Mouse (Mus musculus) hindbrain, embryonic 11.5 days (tissue): ENCODE measurements around the gene Lrrc75b. TPM values are rescaled to one million over a fixed set of nuclear protein-coding genes. Genes with fewer than 3 reads are reported as not detected.
"Not testable (repeated sequence)": the region's sequence is repeated elsewhere in the genome, so short reads cannot be mapped to it uniquely, and the experiment has no call there.

Experiments used
- ATAC-seq: fragments of 200-750 bp; cut with Nextera tagmentation; 2 replicates; pipeline ENCODE4 v1.8.0; 2017; ENCODE audit warnings: mild to moderate bottlenecking, moderate TSS enrichment, moderate library complexity; ENCODE audit not compliant: low FRiP score
- DNase-seq: peaks from one replicate; pipeline ENCODE4 v3.0.0-alpha.2; 2015; ENCODE audit warnings: low spot score
- H3K27ac ChIP-seq: fragments of 300-500 bp; sonication (generic); 2 replicates; pipeline ENCODE4 v1.5.1; 2014; ENCODE audit warnings: mild to moderate bottlenecking, low read depth, low read length
- H3K27me3 ChIP-seq: fragments of 300-500 bp; sonication (generic); 2 replicates; pipeline ENCODE4 v1.6.1; 2014; ENCODE audit warnings: mild to moderate bottlenecking, low read length, moderate library complexity, mixed read lengths; ENCODE audit not compliant: control insufficient read depth, insufficient read depth
- H3K36me3 ChIP-seq: fragments of 300-500 bp; sonication (generic); 2 replicates; pipeline ENCODE4 v1.6.1; 2014; ENCODE audit warnings: mild to moderate bottlenecking, low read length, moderate library complexity, mixed read lengths; ENCODE audit not compliant: control insufficient read depth, insufficient read depth
- H3K4me1 ChIP-seq: fragments of 300-500 bp; sonication (generic); replicated peaks from 2 replicates; pipeline ENCODE4 v1.6.1; 2014; ENCODE audit warnings: low read length, mixed read lengths; ENCODE audit not compliant: control insufficient read depth, insufficient read depth
- H3K4me2 ChIP-seq: fragments of 300-500 bp; sonication (generic); replicated peaks from 2 replicates; pipeline ENCODE4 v1.6.1; 2014; ENCODE audit warnings: mild to moderate bottlenecking, low read depth, low read length
- H3K4me3 ChIP-seq: fragments of 300-500 bp; sonication (generic); 2 replicates; pipeline ENCODE4 v1.5.1; 2014; ENCODE audit warnings: low read depth, low read length
- H3K9ac ChIP-seq: fragments of 300-500 bp; sonication (generic); 2 replicates; pipeline ENCODE4 v1.6.1; 2014; ENCODE audit warnings: low read depth, low read length
- H3K9me3 ChIP-seq: fragments of 300-500 bp; sonication (generic); 2 replicates; pipeline ENCODE4 v1.6.1; 2016; ENCODE audit warnings: low read length; ENCODE audit not compliant: control insufficient read depth
- WGBS: fragments of 180-500 bp; shearing (Covaris S2); extraction: QIAGEN DNeasy Blood & Tissue Kit; methylation state at CpG from one replicate; pipeline ENCODE4 v1.1.7; 2014; 5-methylcytosine and 5-hydroxymethylcytosine counted together
- polyA plus RNA-seq: library from polyadenylated mRNA; unstranded; fragments of >200 nt; fragmentation: Nextera tagmentation; extraction: Ambion mirVana; gene quantifications from 2 replicates; pipeline ENCODE4 v1.2.1, GENCODE M21; 2014

Lrrc75b gene
- polyA plus RNA-seq, 1 experiment from 2014 or later = 6.2 TPM

GRCm38 (mm10) chr10:75534934-75535333 is 25.2 kb downstream of the Lrrc75b start:
- no peaks in the 10 kb centered on the region for H3K27me3 ChIP-seq
- H3K36me3 ChIP-seq = 0 out of 2 replicates have a peak, but pooled peaks cover 3% of the 10 kb centered on the region
- H3K4me1 ChIP-seq = no peaks in the 10 kb centered on the region
- no peak overlapping the region for H3K27ac ChIP-seq
- DNase-seq (no peak), ATAC-seq (no peak)
- H3K9ac ChIP-seq = no peak overlapping the region
- no peaks in the 10 kb centered on the region for H3K9me3 ChIP-seq
- 89% methylated on average over 8 of the region's 8 CpGs for WGBS
- no peak overlapping the region for H3K4me3 ChIP-seq
- H3K4me2 ChIP-seq = no peak overlapping the region

GRCm38 (mm10) chr10:75534216-75534615 is 25.9 kb downstream of the Lrrc75b start:
- Histone ChIP-seq H3K27me3 (no peaks in the 10 kb centered on the region), H3K4me3 (no peak overlapping the region), H3K36me3 (0 out of 2 replicates have a peak, but pooled peaks cover 3% of the 10 kb centered on the region), H3K4me2 (no peak overlapping the region), H3K9ac (no peak overlapping the region), H3K27ac (no peak overlapping the region), H3K9me3 (no peaks in the 10 kb centered on the region), H3K4me1 (no peaks in the 10 kb centered on the region)
- 89% methylated on average over 8 of the region's 8 CpGs for WGBS
- ATAC-seq (no peak), DNase-seq (no peak)

GRCm38 (mm10) chr10:75531532-75532090 is 28.5 kb downstream of the Lrrc75b start:
- Histone ChIP-seq H3K9ac (no peak overlapping the region), H3K4me3 (no peak overlapping the region), H3K27me3 (no peaks in the 10 kb centered on the region), H3K36me3 (0 out of 2 replicates have a peak, but pooled peaks cover 3% of the 10 kb centered on the region), H3K4me1 (no peaks in the 10 kb centered on the region), H3K27ac (no peak overlapping the region), H3K9me3 (no peaks in the 10 kb centered on the region), H3K4me2 (no peak overlapping the region)
- WGBS = 94% methylated on average over 9 of the region's 9 CpGs
- DNase-seq (no peak), ATAC-seq (no peak)

- Histone ChIP-seq H3K9ac (no peak overlapping the region), H3K27me3 (no peaks in the 10 kb centered on the region), H3K4me2 (no peak overlapping the region), H3K4me1 (no peaks in the 10 kb centered on the region), H3K27ac (no peak overlapping the region), H3K9me3 (no peaks in the 10 kb centered on the region), H3K4me3 (no peak overlapping the region), H3K36me3 (peaks cover 6% of the 10 kb centered on the region; the same call in 1 of the 2 replicates)
- DNase-seq (no peak), ATAC-seq (no peak)
- 96% methylated on average over 2 of the region's 2 CpGs for WGBS
These were observed 29.8 kb downstream of the Lrrc75b start for GRCm38 (mm10) chr10:75530322-75530721.

GRCm38 (mm10) chr10:75525450-75525849 is 34.7 kb downstream of the Lrrc75b start:
- H3K4me2 ChIP-seq, H3K4me1 ChIP-seq, H3K4me3 ChIP-seq, DNase-seq, H3K9ac ChIP-seq, H3K27me3 ChIP-seq, ATAC-seq, H3K27ac ChIP-seq, H3K9me3 ChIP-seq, H3K36me3 ChIP-seq: not testable (repeated sequence)
- WGBS = 94% methylated on average over 9 of the region's 9 CpGs

GRCm38 (mm10) chr10:75521643-75522042 is 38.5 kb downstream of the Lrrc75b start:
- peaks cover 3% of the 10 kb centered on the region; the same call in 1 of the 2 replicates for H3K36me3 ChIP-seq
- 92% methylated on average over 4 of the region's 4 CpGs for whole genome bisulfite sequencing

GRCm38 (mm10) chr10:75520581-75520980 is 39.5 kb downstream of the Lrrc75b start:
- Histone ChIP-seq H3K9ac (no peak overlapping the region), H3K27me3 (no peaks in the 10 kb centered on the region), H3K4me3 (no peak overlapping the region), H3K4me2 (no peak overlapping the region), H3K36me3 (no peaks in the 10 kb centered on the region), H3K9me3 (no peaks in the 10 kb centered on the region), H3K4me1 (no peaks in the 10 kb centered on the region; the same call in 1 of the 2 replicates), H3K27ac (no peak overlapping the region)
- DNase-seq = no peak
- 92% methylated on average over 5 of the region's 5 CpGs for WGBS
- no peak for ATAC-seq

More at GRCm38 (mm10) chr10:75521643-75522042, 38.5 kb downstream of the Lrrc75b start:
- no peak overlapping the region for H3K9ac ChIP-seq
- DNase-seq (no peak), ATAC-seq (no peak)
- no peak overlapping the region for H3K4me3 ChIP-seq
- H3K27me3 ChIP-seq = no peaks in the 10 kb centered on the region
- H3K27ac ChIP-seq = no peak overlapping the region
- no peaks in the 10 kb centered on the region for H3K9me3 ChIP-seq
- no peaks in the 10 kb centered on the region; the same call in 1 of the 2 replicates for H3K4me1 ChIP-seq
- no peak overlapping the region for H3K4me2 ChIP-seq

GRCm38 (mm10) chr10:75517758-75518143 is 42.4 kb downstream of the Lrrc75b start, which contains the start of gene Gucd1:
Gucd1 (minus strand) TSS chr10:75517972.
- Histone ChIP-seq H3K27me3 (no peaks in the 10 kb centered on the region), H3K9me3 (no peaks in the 10 kb centered on the region), H3K4me1 (no peaks in the 10 kb centered on the region; the same call in 1 of the 2 replicates), H3K9ac (peak within 1 kb of the TSS; percentile 97), H3K36me3 (no peaks in the 10 kb centered on the region), H3K4me2 (peak within 1 kb of the TSS; percentile 84), H3K27ac (peak within 1 kb of the TSS; percentile 94), H3K4me3 (peak within 1 kb of the TSS; percentile 80)
- DNase-seq = peak; percentile 97
- under 1% methylated on average over 20 of the region's 20 CpGs for WGBS
- ATAC-seq = peak; percentile 90
